In genomic region chr12:104806680-104807375, GRCm38 (mm10) we compare ENCODE assay signal across 21 mouse cellular contexts. TPM values are rescaled to one million over a fixed set of nuclear protein-coding genes. Genes with fewer than 3 reads are reported as not detected.
DNase-seq lines count a peak whose midpoint lies in the region; ATAC-seq and TF ChIP-seq lines count a peak whose summit lies in the region.
"Had no signal": no experiment of that assay in that cellular context is flagged by ENCODE, and none has a peak within 500 bp of the region (broad histone marks: within the 10 kb centered on the region; RNA-seq: fewer than 3 reads in every experiment).

No protein-coding gene starts in this region.

- ATAC-seq in hindbrain, embryonic 13.5 days (ENCODE audit: low FRiP score) = no peak
- no peak; the same call in 1 of the 2 replicates for ATAC-seq in hindbrain, embryonic 14.5 days (ENCODE audit: low FRiP score)
- ATAC-seq: forebrain, embryonic 15.5 days; intestine, postnatal 0 days had no signal

- H3K27ac ChIP-seq in hindbrain, embryonic 13.5 days = peak overlapping the region; percentile 37; the same call in 1 of the 2 replicates
- no peak overlapping the region for H3K27ac ChIP-seq in hindbrain, embryonic 14.5 days
- peak overlapping the region; percentile 48; the same call in 1 of the 2 replicates for H3K27ac ChIP-seq in layer of hippocampus, adult 2 months
- H3K27ac ChIP-seq in limb, embryonic 10.5 days = 0 out of 2 replicates have a peak overlapping the region, but pooled peaks have one; percentile 27
- H3K27ac ChIP-seq: embryonic facial prominence, embryonic 15.5 days; forebrain, embryonic 15.5 days; heart, embryonic 13.5 days had no signal

- 53% methylated on average over 4 of the region's 4 CpGs for WGBS in hindbrain, embryonic 13.5 days
- 52% methylated on average over 4 of the region's 4 CpGs for WGBS in hindbrain, embryonic 14.5 days
- WGBS in limb, embryonic 10.5 days = 54% methylated on average over 4 of the region's 4 CpGs

- H3K36me3 ChIP-seq in hindbrain, embryonic 13.5 days = no peaks in the 10 kb centered on the region
- no peaks in the 10 kb centered on the region for H3K36me3 ChIP-seq in hindbrain, embryonic 14.5 days (replicated peaks; ENCODE audit: control insufficient read depth, insufficient read depth)
- no peaks in the 10 kb centered on the region for H3K36me3 ChIP-seq in limb, embryonic 10.5 days
- H3K36me3 ChIP-seq: embryonic facial prominence, embryonic 15.5 days; forebrain, embryonic 15.5 days; heart, embryonic 13.5 days had no signal

- H3K4me1 ChIP-seq in hindbrain, embryonic 13.5 days (replicated peaks) = peaks cover 26% of the 10 kb centered on the region
- H3K4me1 ChIP-seq in hindbrain, embryonic 14.5 days (replicated peaks; ENCODE audit: control insufficient read depth, insufficient read depth, low read length) = 0 out of 2 replicates have a peak, but pooled peaks cover 4% of the 10 kb centered on the region
- H3K4me1 ChIP-seq in limb, embryonic 10.5 days = peaks cover 74% of the 10 kb centered on the region

- no peaks in the 10 kb centered on the region for H3K27me3 ChIP-seq in hindbrain, embryonic 13.5 days
- no peaks in the 10 kb centered on the region for H3K27me3 ChIP-seq in hindbrain, embryonic 14.5 days (ENCODE audit: control insufficient read depth, insufficient read depth, low read length)
- peaks cover 5% of the 10 kb centered on the region; the same call in 1 of the 2 replicates for H3K27me3 ChIP-seq in limb, embryonic 10.5 days (ENCODE audit: low read depth, poor library complexity, severe bottlenecking)
- H3K27me3 ChIP-seq: embryonic facial prominence, embryonic 15.5 days; forebrain, embryonic 15.5 days had no signal

- H3K4me3 ChIP-seq in hindbrain, embryonic 13.5 days = no peak overlapping the region
- no peak overlapping the region for H3K4me3 ChIP-seq in hindbrain, embryonic 14.5 days (replicated peaks; ENCODE audit: low read length)
- no peak overlapping the region for H3K4me3 ChIP-seq in layer of hippocampus, adult 2 months
- H3K4me3 ChIP-seq in limb, embryonic 10.5 days = no peak overlapping the region
- H3K4me3 ChIP-seq: embryonic facial prominence, embryonic 15.5 days; erythroblast, embryonic 14.5 days; forebrain, embryonic 15.5 days; heart, embryonic 13.5 days had no signal

- no peak overlapping the region for H3K4me2 ChIP-seq in hindbrain, embryonic 13.5 days
- H3K4me2 ChIP-seq in hindbrain, embryonic 14.5 days (replicated peaks) = no peak overlapping the region
- H3K4me2 ChIP-seq: embryonic facial prominence, embryonic 15.5 days; forebrain, embryonic 15.5 days; heart, embryonic 13.5 days had no signal

- no peak overlapping the region for H3K9ac ChIP-seq in hindbrain, embryonic 13.5 days
- no peak overlapping the region for H3K9ac ChIP-seq in hindbrain, embryonic 14.5 days
- H3K9ac ChIP-seq: embryonic facial prominence, embryonic 15.5 days; forebrain, embryonic 15.5 days; heart, embryonic 13.5 days had no signal

- no peak for DNase-seq in hindbrain, embryonic 14.5 days (ENCODE audit: low spot score)
- DNase-seq in layer of hippocampus, adult 2 months (ENCODE audit: low spot score in 2 of 2) = no peak
- no peak for DNase-seq in layer of hippocampus, adult 9-11 months
- peak; percentile 14 for DNase-seq in MN1 (ENCODE audit: low spot score)
- no peak for DNase-seq in limb, embryonic 10.5 days (ENCODE audit: low spot score)
- no peak for DNase-seq in frontal cortex, postnatal 10 days (ENCODE audit: low spot score in 2 of 2)
- DNase-seq in gastrocnemius, adult 8-10 months (ENCODE audit: low spot score in 2 of 2) = no peak
- DNase-seq: adrenal gland, adult 2 months; adrenal gland, postnatal 25 days; cerebellum, adult 2 months; cerebellum, postnatal 10 days; embryo, embryonic 11 days; gastrocnemius, postnatal 25 days; heart, postnatal 36 days had no signal

- no peak for TF ChIP-seq CTCF in layer of hippocampus, adult 2 months (conservative IDR thresholded peaks at IDR 0.05)

- H3K9me3 ChIP-seq in hindbrain, embryonic 13.5 days = no peaks in the 10 kb centered on the region
- H3K9me3 ChIP-seq in hindbrain, embryonic 14.5 days (ENCODE audit: control insufficient read depth, low read length) = no peaks in the 10 kb centered on the region
- H3K9me3 ChIP-seq in limb, embryonic 10.5 days (replicated peaks) = no peaks in the 10 kb centered on the region
- H3K9me3 ChIP-seq: embryonic facial prominence, embryonic 15.5 days; forebrain, embryonic 15.5 days; heart, embryonic 13.5 days had no signal

RNA-seq across cellular contexts. Expression of gene Dicer1, which starts 55.1 kb away (rescaled TPM):
- polyA plus RNA-seq in hindbrain, embryonic 13.5 days (2015; fragmentation: Nextera tagmentation; extraction: Ambion mirVana) = 53.1 and 55.1 TPM in 2 replicates
- 28.0 and 36.7 TPM in 2 replicates for polyA plus RNA-seq in hindbrain, embryonic 14.5 days (2014; fragmentation: Nextera tagmentation; extraction: Ambion mirVana)
- total RNA-seq in layer of hippocampus, adult 2 months (2021) = 10 to 100 TPM; 43.7 to 47.1 TPM
- polyA plus RNA-seq in limb, embryonic 10.5 days (2016; fragmentation: Nextera tagmentation; extraction: Ambion mirVana) = 50.3 and 58.5 TPM in 2 replicates
- 10 to 100 TPM; 33.8 to 50.0 (median 40.1) TPM for total RNA-seq in gastrocnemius, adult 8-10 months (2022)

RNA-seq across cellular contexts. Expression of gene Clmn, which starts 58.0 kb away (rescaled TPM):
- 1.2 and 2.1 TPM in 2 replicates for polyA plus RNA-seq in hindbrain, embryonic 13.5 days (2015; fragmentation: Nextera tagmentation; extraction: Ambion mirVana)
- polyA plus RNA-seq in hindbrain, embryonic 14.5 days (2014; fragmentation: Nextera tagmentation; extraction: Ambion mirVana) = 1.0 and 1.7 TPM in 2 replicates
- total RNA-seq in layer of hippocampus, adult 2 months (2021) = 100 to 1,000 TPM; 103 to 108 TPM
- 2.0 and 3.0 TPM in 2 replicates for polyA plus RNA-seq in limb, embryonic 10.5 days (2016; fragmentation: Nextera tagmentation; extraction: Ambion mirVana)
- 1 to 10 TPM in 3 of 4 experiments, under 1 TPM in 1; 0.73 to 2.1 (median 1.5) TPM for total RNA-seq in gastrocnemius, adult 8-10 months (2022)
- total RNA-seq: MEL had no signal
